ENCODE assay signal across 21 mouse cellular contexts in the genomic region with DNA sequence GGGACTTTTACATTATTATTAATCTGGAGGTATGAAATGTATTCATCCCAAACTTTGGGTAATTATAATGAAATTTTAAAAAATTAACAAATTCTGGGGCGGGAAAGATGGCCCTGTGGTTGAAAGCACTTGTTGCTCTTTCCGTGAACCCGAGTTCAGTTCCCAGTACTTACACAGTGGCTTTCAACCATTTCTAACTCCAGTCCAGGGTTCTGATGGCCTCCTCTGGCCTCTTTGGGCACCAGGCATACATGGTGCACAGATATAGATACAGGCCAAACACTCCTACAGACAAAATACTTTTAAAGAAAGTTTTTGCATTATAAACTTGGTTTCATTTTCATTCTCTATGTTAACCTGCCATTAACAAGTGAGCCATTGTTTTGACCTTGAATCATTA.
"Had no signal": no experiment of that assay in that cellular context is flagged by ENCODE, and none has a peak within 500 bp of the region (broad histone marks: within the 10 kb centered on the region; RNA-seq: fewer than 3 reads in every experiment).

No protein-coding gene starts in this region.

- H3K27me3 ChIP-seq: liver, embryonic 15.5 days; lung, embryonic 15.5 days; midbrain, embryonic 13.5 days; neural tube, embryonic 13.5 days; neural tube, embryonic 15.5 days had no signal

- ATAC-seq: lung, postnatal 0 days; midbrain, embryonic 13.5 days; midbrain, embryonic 16.5 days had no signal

- H3K27ac ChIP-seq: liver, embryonic 15.5 days; lung, embryonic 15.5 days; midbrain, embryonic 10.5 days; midbrain, embryonic 13.5 days; neural tube, embryonic 13.5 days; neural tube, embryonic 15.5 days had no signal

- H3K4me2 ChIP-seq: lung, embryonic 15.5 days; midbrain, embryonic 13.5 days; neural tube, embryonic 13.5 days; neural tube, embryonic 15.5 days had no signal

- H3K36me3 ChIP-seq: liver, embryonic 15.5 days; lung, embryonic 15.5 days; midbrain, embryonic 10.5 days; midbrain, embryonic 13.5 days; neural tube, embryonic 13.5 days; neural tube, embryonic 15.5 days had no signal

- H3K4me1 ChIP-seq: liver, embryonic 15.5 days; lung, embryonic 15.5 days; neural tube, embryonic 13.5 days; neural tube, embryonic 15.5 days had no signal

- H3K4me3 ChIP-seq: liver, embryonic 15.5 days; lung, embryonic 15.5 days; midbrain, embryonic 10.5 days; midbrain, embryonic 13.5 days; myocyte; neural tube, embryonic 13.5 days; neural tube, embryonic 15.5 days had no signal

- H3K9ac ChIP-seq: liver, embryonic 15.5 days; liver, postnatal 0 days; lung, embryonic 15.5 days; midbrain, embryonic 13.5 days; neural tube, embryonic 13.5 days; neural tube, embryonic 15.5 days had no signal

- DNase-seq: liver, postnatal 0 days; lung, adult 2 months; lung, postnatal 14 days; lung, postnatal 36 days; retina, postnatal 1 day; right cerebral cortex, adult 18-20 months; right cerebral cortex, postnatal 25 days; right cerebral cortex, postnatal 4 days; spleen, adult 18-20 months; thymus, adult 18-20 months; thymus, postnatal 14 days; thymus, postnatal 36 days had no signal

- H3K9me3 ChIP-seq: liver, embryonic 15.5 days; lung, embryonic 15.5 days; midbrain, embryonic 10.5 days; midbrain, embryonic 13.5 days; neural tube, embryonic 13.5 days; neural tube, embryonic 15.5 days had no signal
